Mouse (Mus musculus) embryonic facial prominence, embryonic 11.5 days (tissue): ENCODE results near the gene Tmigd3. TPM values are rescaled to one million over a fixed set of nuclear protein-coding genes. Genes with fewer than 3 reads are reported as not detected.
A peak's percentile ranks its signal among the peaks of the same experiment; 100 is the strongest.

Experiments
- ATAC-seq: fragments of 200-750 bp; cut with Nextera tagmentation; replicated peaks from 2 replicates; pipeline ENCODE4 v1.8.0; 2017; ENCODE audit warnings: low read depth; ENCODE audit not compliant: insufficient number of reproducible peaks, low FRiP score, low TSS enrichment
- DNase-seq: peaks from one replicate; pipeline ENCODE4 v3.0.0-alpha.2; 2015; ENCODE audit warnings: low spot score
- H3K27ac ChIP-seq: fragments of 300-500 bp; sonication (generic); replicated peaks from 2 replicates; pipeline ENCODE4 v1.5.1; 2014; ENCODE audit warnings: mild to moderate bottlenecking, low read depth, low read length, control low read depth
- H3K27me3 ChIP-seq: fragments of 300-500 bp; sonication (generic); 2 replicates; pipeline ENCODE4 v1.6.1; 2014; ENCODE audit warnings: mild to moderate bottlenecking, low read length, moderate library complexity, mixed read lengths; ENCODE audit not compliant: control insufficient read depth, insufficient read depth
- H3K36me3 ChIP-seq: fragments of 300-500 bp; sonication (generic); replicated peaks from 2 replicates; pipeline ENCODE4 v1.6.1; 2014; ENCODE audit warnings: low read depth, mild to moderate bottlenecking, low read length, moderate library complexity, mixed read lengths; ENCODE audit not compliant: control insufficient read depth, insufficient read depth
- H3K4me1 ChIP-seq: fragments of 300-500 bp; sonication (generic); 2 replicates; pipeline ENCODE4 v1.6.1; 2014; ENCODE audit warnings: low read length, mixed read lengths; ENCODE audit not compliant: control insufficient read depth, insufficient read depth
- H3K4me2 ChIP-seq: fragments of 300-500 bp; sonication (generic); 2 replicates; pipeline ENCODE4 v1.6.1; 2014; ENCODE audit warnings: low read depth, mild to moderate bottlenecking, control low read depth, low read length, moderate library complexity
- H3K4me3 ChIP-seq: fragments of 300-500 bp; sonication (generic); 2 replicates; pipeline ENCODE4 v1.5.1; 2014; ENCODE audit warnings: low read depth, low read length, control low read depth
- H3K9ac ChIP-seq: fragments of 300-500 bp; sonication (generic); replicated peaks from 2 replicates; pipeline ENCODE4 v1.6.1; 2014; ENCODE audit warnings: mild to moderate bottlenecking, control low read depth, low read length
- H3K9me3 ChIP-seq: fragments of 300-500 bp; sonication (generic); replicated peaks from 2 replicates; pipeline ENCODE4 v1.6.1; 2016; ENCODE audit warnings: mild to moderate bottlenecking, low read length, inconsistent platforms, mixed read lengths; ENCODE audit not compliant: control insufficient read depth
- WGBS: fragments of 180-500 bp; shearing (Covaris S2); extraction: QIAGEN DNeasy Blood & Tissue Kit; methylation state at CpG from one replicate; pipeline ENCODE4 v1.1.7; 2014; 5-methylcytosine and 5-hydroxymethylcytosine counted together
- polyA plus RNA-seq: library from polyadenylated mRNA; unstranded; fragments of >200 nt; fragmentation: Nextera tagmentation; extraction: Ambion mirVana; gene quantifications from 2 replicates; pipeline ENCODE4 v1.2.1, GENCODE M21; 2014

Tmigd3 gene
- polyA plus RNA-seq, result 0.26 TPM in 1 of 2 replicates, not detected in the other

DNA sequence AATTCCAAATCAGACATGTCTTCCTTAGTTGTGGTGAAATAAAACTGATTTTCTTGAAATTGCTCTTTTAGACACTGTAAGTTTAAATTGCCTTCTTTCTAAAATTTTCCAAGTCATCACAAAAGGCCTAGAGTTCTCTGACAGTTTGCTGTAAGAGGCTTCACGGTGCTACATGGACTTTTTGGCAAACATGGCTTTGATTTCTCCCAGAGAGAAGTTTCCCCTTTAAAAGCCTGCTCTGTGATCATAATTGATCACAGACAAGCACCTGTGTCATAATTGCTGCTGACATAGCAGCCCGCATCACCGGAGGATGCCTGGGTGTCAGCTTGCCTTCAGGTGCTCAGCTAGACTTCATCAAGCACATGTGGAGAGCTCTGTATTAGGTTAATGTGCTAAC is at the start of gene Tmigd3, which contains the start of gene Adora3:
Gene Tmigd3 (plus strand): TSS at position 346 of the 400 bp plus-strand sequence.
Gene Adora3 (plus strand): TSS at position 301 of the 400 bp plus-strand sequence.
- Histone ChIP-seq H3K27ac (no peak within 1 kb of the TSS), H3K9ac (no peak within 1 kb of the TSS), H3K4me3 (no peak within 1 kb of the TSS), H3K36me3 (no peaks in the 10 kb centered on the region), H3K4me2 (no peak within 1 kb of the TSS), H3K9me3 (no peaks in the 10 kb centered on the region), H3K27me3 (no peaks in the 10 kb centered on the region), H3K4me1 (no peaks in the 10 kb centered on the region)
- no peak for ATAC-seq
- no peak for DNase-seq
- 62% methylated on average over 3 of the region's 3 CpGs for WGBS

DNA sequence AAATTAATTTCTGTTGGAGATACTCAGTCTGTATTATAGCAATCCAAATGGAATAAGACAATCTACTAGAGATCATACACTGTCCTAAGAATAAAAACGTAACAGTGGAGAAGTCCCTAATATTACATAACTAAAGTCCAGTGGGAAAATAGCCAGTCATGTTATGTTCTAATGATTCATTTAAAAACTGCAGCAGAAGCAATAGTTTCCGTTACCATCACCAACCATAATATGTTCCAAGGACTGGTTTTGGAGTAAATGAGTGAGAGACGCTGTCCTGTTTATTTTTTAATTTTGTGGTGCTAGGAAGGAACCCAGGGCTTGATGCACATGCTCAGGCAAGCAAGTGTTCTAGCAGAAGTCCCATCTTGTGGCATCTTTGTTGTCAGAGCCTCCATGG is 49.2 kb upstream of the Tmigd3 start:
- no peaks in the 10 kb centered on the region for H3K36me3 ChIP-seq
- DNase-seq (no peak), ATAC-seq (no peak)
- no peaks in the 10 kb centered on the region for H3K27me3 ChIP-seq
- WGBS, result 82% methylated on average over 3 of the region's 3 CpGs
- no peaks in the 10 kb centered on the region for H3K9me3 ChIP-seq
- no peak overlapping the region for H3K9ac ChIP-seq
- H3K27ac ChIP-seq, result no peak overlapping the region
- H3K4me3 ChIP-seq, result no peak overlapping the region
- H3K4me1 ChIP-seq, result no peaks in the 10 kb centered on the region
- no peak overlapping the region for H3K4me2 ChIP-seq

GRCm38 (mm10) chr3:105823609-105824008 is 47.1 kb upstream of the Tmigd3 start:
- no peak overlapping the region for H3K4me2 ChIP-seq
- DNase-seq, result no peak
- no peak overlapping the region for H3K27ac ChIP-seq
- no peaks in the 10 kb centered on the region for H3K9me3 ChIP-seq
- H3K4me3 ChIP-seq, result no peak overlapping the region
- no peak overlapping the region for H3K9ac ChIP-seq
- no peaks in the 10 kb centered on the region for H3K36me3 ChIP-seq
- no peak for ATAC-seq
- H3K27me3 ChIP-seq, result no peaks in the 10 kb centered on the region
- no peaks in the 10 kb centered on the region for H3K4me1 ChIP-seq

- WGBS, result 47% methylated on average over 5 of the region's 5 CpGs
- Histone ChIP-seq H3K27ac (no peak overlapping the region), H3K4me2 (no peak overlapping the region), H3K4me1 (no peaks in the 10 kb centered on the region), H3K4me3 (no peak overlapping the region), H3K36me3 (no peaks in the 10 kb centered on the region), H3K27me3 (no peaks in the 10 kb centered on the region), H3K9me3 (no peaks in the 10 kb centered on the region), H3K9ac (no peak overlapping the region)
- ATAC-seq (no peak), DNase-seq (peak; percentile 9)
Measured at GRCm38 (mm10) chr3:105824103-105824502, 46.6 kb upstream of the Tmigd3 start.

GRCm38 (mm10) chr3:105824704-105825103 is 46.0 kb upstream of the Tmigd3 start:
- Histone ChIP-seq H3K27me3 (no peaks in the 10 kb centered on the region), H3K4me3 (no peak overlapping the region), H3K4me1 (no peaks in the 10 kb centered on the region), H3K27ac (no peak overlapping the region), H3K9ac (no peak overlapping the region), H3K4me2 (no peak overlapping the region), H3K9me3 (no peaks in the 10 kb centered on the region), H3K36me3 (no peaks in the 10 kb centered on the region)
- no peak for DNase-seq
- ATAC-seq, result no peak
- 50% methylated on average over 2 of the region's 2 CpGs for WGBS

- ATAC-seq, result no peak
- Histone ChIP-seq H3K4me2 (no peak overlapping the region), H3K27me3 (no peaks in the 10 kb centered on the region), H3K4me3 (no peak overlapping the region), H3K27ac (no peak overlapping the region), H3K36me3 (no peaks in the 10 kb centered on the region), H3K9me3 (no peaks in the 10 kb centered on the region), H3K9ac (no peak overlapping the region), H3K4me1 (no peaks in the 10 kb centered on the region)
- 59% methylated on average over 7 of the region's 7 CpGs for WGBS
- no peak for DNase-seq
Measured at GRCm38 (mm10) chr3:105825501-105826161, 45.1 kb upstream of the Tmigd3 start.

GRCm38 (mm10) chr3:105831584-105831983 is 39.1 kb upstream of the Tmigd3 start:
- Histone ChIP-seq H3K9me3 (no peaks in the 10 kb centered on the region), H3K4me1 (no peaks in the 10 kb centered on the region), H3K9ac (no peak overlapping the region), H3K4me3 (no peak overlapping the region), H3K36me3 (no peaks in the 10 kb centered on the region), H3K27me3 (no peaks in the 10 kb centered on the region), H3K27ac (no peak overlapping the region), H3K4me2 (no peak overlapping the region)
- WGBS, result 95% methylated on average over 3 of the region's 3 CpGs
- DNase-seq (no peak), ATAC-seq (no peak)

DNA sequence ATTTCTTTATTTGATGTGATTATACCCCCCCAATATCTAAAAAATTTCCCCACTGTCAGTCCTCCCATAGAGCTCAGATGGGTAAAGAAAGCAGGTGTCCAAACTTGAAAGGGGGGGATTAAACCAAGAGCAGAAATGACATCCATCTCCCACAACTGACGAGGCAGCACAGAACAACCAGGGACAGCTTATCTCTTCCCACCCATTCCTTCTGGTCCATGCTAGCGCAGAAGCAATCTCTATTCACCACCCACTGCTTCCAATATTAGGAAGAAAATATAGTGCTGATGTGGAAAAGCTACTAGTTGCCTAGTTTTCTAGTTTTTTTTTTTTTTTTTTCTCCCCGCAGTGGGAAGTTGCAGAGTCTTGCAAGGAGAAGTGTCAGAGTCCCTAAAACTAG is 34.8 kb upstream of the Tmigd3 start:
- DNase-seq (no peak), ATAC-seq (no peak)
- Histone ChIP-seq H3K9ac (no peak overlapping the region), H3K4me1 (no peaks in the 10 kb centered on the region), H3K36me3 (no peaks in the 10 kb centered on the region), H3K27me3 (no peaks in the 10 kb centered on the region), H3K4me2 (no peak overlapping the region), H3K4me3 (no peak overlapping the region), H3K27ac (no peak overlapping the region), H3K9me3 (no peaks in the 10 kb centered on the region)
- 75% methylated on average over 3 of the region's 3 CpGs for WGBS
